Mouse (Mus musculus) embryo, embryonic 10 days (tissue): ENCODE measurements at regions not wholly inside any gene's neighbourhood (a gene's known extent, or its start where the extent isn't known, plus 50 kb on each side); places are given as distances from the start of the nearest gene placed in this dataset.

Experiments used
- DNase-seq: peaks from one replicate; pipeline ENCODE4 v3.0.0-alpha.2; 2015; ENCODE audit warnings: low spot score

- no peak for DNase-seq
Observed at GRCm38 (mm10) chr14:120831397-120831796, 79.6 kb upstream of the Ipo5 start.

DNA sequence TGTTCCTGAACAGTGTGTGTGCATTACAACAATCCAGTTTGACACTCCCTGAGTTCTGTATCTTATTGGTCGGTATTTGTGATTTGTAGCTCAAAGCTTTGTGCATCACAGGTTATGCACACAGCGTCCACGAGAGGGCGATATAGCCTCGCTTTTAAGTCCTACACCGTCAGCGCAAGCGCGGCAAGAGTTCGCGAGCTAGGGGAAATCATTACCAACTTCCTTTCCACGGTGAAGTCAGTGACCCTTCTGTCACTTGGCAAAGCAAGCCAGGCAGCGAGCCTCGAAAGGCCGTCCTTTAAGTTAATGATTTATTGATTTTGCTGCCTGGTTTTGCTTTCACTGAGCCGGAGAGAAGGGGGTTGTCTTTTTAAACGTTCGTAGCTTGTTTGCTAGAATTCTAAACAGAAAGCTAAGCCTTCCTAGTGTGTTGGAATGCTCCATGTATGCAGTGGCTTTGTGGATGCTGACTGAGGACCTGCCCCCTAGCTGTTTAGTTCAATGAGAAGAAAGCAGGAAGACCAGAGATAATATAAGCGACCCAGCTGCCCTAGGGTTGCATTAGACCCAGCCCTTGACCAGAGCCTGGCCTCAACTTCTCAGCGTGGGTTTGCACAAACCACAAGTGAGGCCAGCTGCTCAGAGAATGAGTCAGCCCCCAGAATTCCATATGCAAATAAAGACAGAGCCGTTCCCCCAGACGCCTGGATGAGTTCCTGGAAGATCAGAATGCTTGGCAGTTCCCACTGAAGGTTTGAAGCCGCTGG, 79.0 kb upstream of the Ipo5 start:
- DNase-seq = peak; percentile 99

DNA sequence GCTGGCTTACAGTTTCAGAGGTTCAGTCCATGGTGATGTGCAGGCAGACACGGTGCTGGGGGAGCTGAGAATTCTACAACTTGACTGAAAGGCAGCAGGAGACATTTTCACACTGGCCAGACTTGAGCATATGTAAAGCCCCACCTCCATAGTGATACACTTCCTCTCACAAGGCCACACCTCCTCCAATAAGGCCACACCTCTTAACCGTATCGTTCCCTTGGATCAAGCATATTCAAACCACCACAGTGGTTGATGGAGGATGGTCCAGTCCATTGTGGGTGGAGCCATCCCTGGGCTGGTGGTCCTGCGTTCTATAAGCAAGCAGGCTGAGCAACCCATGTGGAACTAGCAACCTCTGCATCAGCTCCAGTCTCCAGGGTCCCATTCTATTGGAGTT, 76.2 kb upstream of the Ipo5 start:
- DNase-seq = no peak

DNA sequence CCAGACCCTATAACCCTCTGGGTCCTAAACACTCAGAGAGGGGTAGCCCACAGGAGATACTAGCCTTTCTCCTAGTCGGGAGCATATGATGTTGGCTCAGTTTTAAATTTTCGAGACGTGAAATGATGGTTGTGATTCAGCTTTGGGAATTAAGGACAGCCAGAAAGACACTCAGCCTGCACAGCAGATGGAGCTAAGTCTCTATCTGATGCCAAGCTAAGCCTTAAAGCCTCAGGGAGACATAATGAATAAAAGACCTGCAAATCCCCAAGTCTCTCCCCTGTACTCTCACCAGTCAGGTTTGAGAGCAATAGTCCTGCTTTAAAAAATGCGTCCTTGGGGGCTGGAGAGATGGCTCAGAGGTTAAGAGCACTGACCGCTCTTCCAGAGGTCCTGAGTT, 75.3 kb upstream of the Ipo5 start:
- DNase-seq = no peak

DNA sequence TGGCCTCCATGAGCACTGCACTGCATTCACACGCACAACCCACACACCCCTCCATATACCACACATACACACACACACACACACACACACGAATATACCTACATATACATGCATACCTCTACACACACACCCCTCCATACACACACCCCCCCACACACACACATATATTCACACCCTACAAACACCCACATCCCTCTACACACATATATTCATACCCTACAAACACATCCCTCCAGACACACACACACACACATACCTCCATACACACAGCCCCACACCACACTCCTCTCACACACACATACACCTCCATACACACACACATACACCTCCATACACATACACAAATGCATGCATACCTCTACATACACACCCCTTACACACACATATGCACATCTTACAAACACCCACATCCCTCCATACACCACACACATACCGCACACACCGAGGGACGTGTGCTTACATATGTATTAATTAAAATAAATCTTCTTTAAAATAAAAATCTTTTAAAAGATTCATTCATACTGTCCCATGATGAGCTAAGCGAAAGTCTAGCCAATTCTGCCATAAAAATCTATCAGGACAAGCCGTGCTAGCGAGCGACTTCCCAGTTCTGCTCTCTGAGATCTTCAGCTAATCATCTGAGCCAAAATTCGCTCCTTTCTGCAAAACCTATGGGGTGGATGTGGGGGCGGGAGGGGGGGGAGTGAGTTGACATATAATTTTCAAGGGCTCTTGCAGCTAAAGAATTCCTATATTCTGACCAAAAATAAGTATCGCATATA, 74.3 kb upstream of the Ipo5 start:
- no peak for DNase-seq

DNA sequence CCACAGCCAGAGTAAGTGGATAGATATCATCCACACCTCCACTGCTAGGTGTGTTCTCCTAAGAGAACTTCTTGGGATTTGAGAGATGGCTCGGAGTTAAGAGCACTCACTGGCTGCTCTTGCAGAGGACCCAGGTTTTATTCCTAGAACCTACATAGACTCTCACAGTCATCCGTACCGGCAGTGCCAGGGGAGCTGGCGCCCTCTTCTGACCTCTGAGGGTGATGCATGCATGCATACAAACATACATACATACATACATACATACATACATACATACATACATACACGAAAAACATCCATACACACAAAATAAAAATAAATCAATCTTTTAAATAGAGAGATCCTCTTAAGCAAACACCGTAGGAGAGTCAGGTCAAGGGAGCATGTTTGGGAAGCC, 70.1 kb upstream of the Ipo5 start:
- DNase-seq = no peak

DNA sequence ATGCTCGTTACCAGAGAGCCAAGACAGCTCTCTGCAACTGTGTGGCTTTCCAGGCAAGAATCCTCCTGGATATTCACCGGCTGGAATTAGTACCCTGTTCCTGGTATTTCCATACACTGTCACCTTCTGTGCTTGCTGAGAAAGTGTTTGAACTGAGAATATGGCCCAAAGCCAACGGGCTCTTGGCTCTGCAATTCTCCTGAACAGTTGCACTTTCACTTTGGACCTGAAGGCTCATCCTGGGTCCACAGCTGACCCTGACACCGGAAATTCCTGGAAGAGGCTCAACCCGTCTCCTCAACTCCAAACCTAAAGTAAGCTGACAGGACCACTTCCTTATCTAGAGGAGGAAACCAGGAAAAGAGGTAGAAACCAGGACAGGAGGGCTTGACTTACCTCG, 69.7 kb upstream of the Ipo5 start:
- no peak for DNase-seq

- no peak for DNase-seq
Observed at GRCm38 (mm10) chr14:120845172-120845571, 65.9 kb upstream of the Ipo5 start.

GRCm38 (mm10) chr14:120846073-120846850, 64.8 kb upstream of the Ipo5 start:
- peak; percentile 48 for DNase-seq

GRCm38 (mm10) chr14:120847006-120847405, 64.0 kb upstream of the Ipo5 start:
- no peak for DNase-seq

DNA sequence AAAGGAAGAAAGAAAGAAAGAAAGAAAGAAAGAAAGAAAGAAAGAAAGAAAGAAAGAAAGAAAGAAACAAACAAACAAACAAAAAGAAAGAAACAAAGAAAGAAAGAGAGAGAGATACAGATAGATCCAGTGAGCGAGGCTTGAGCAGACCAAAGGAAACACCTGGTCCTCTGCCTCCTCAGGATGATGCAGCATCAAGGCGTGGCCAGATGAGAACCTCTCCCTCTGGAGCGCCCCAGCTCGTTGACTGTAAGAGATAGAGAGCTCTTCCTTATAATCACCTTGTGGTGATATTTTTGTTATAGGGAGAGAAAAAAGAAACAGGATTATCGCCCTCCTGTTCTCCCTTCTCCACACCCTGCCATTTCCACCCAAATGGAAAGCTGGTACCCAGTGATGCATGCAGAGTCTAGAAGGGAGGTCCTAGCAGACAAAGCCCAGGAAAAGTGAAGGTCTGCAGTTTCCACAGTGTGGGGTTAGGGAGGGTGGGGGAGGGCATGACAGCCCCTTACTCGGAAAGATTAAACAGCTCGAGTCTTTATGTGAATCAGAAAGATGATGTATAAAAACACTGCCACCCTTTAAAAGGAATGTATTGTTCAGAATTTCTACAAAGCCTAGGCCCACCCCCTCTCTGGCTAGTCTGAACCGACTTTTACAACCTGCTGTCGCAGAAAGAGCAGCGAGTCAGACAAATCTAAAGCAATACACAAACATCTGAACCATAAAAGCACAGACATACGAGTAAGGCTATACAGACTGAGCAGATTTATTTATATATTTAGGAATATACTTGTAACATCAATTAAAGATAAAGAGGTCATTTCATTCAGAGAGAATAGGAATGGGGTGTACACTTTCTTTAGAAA, 62.7 kb upstream of the Ipo5 start:
- DNase-seq = no peak

- no peak for DNase-seq
Observed at GRCm38 (mm10) chr14:120849159-120849558, 61.9 kb upstream of the Ipo5 start.

DNA sequence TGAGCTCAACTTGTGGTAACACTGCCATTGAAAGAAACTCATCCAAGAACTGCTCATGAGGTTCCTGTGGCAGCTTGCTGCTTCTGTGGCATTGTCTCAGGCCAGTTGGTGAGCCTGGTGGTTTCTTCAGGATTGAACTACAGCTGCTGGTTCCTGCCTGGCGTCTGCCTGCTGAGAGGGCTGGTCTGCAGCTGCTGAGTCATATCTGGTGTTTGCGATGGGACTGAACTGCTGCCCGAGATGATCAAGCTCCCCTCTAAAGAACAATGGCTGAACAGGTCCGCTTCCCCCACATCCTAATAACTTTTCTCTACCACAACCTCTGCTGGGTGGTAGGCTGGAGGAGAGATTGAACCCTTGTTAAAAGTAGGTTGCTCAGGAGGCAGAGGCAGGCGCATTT, 57.4 kb upstream of the Ipo5 start:
- DNase-seq = no peak

GRCm38 (mm10) chr14:120854559-120854958, 56.5 kb upstream of the Ipo5 start:
- peak; percentile 48 for DNase-seq

DNA sequence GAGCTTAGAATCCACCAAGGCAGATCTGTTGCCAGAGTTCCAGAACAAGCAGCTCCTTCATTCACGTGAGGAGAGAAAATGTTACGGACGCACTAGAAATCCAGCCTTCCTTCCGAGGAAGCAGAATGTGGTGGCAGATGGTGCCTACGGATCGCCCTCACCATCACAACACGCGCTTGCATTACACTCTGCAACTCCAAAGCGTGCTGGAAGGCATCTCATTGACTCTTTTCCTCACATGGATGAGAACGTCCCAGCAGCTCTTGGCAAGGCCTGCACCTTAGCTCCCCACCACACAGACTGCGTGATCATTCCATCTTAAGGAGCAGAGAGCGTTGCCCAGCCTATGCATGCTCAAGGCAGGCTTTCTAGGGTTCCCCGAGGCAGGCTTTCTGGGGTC, 55.8 kb upstream of the Ipo5 start:
- no peak for DNase-seq
